Mouse (Mus musculus) lung, postnatal 0 days (tissue): ENCODE results near the gene Slc4a1. TPM values are rescaled to one million over a fixed set of nuclear protein-coding genes. Genes with fewer than 3 reads are reported as not detected.

Source experiments
- ATAC-seq: fragments of 200-750 bp; cut with Nextera tagmentation; 2 replicates; pipeline ENCODE4 v1.8.0; 2017; ENCODE audit warnings: moderate library complexity
- DNase-seq: peaks from one replicate; pipeline ENCODE4 v3.0.0-alpha.2; 2016; ENCODE audit warnings: low spot score
- H3K27ac ChIP-seq: fragments of 300-500 bp; sonication (generic); 2 replicates; pipeline ENCODE4 v1.5.1; 2014; ENCODE audit warnings: antibody characterized with exemption, mild to moderate bottlenecking, low read length, mixed read lengths
- H3K27me3 ChIP-seq: fragments of 300-500 bp; sonication (generic); replicated peaks from 2 replicates; pipeline ENCODE4 v1.6.1; 2014; ENCODE audit warnings: low read length, mixed read lengths; ENCODE audit not compliant: insufficient read depth
- H3K36me3 ChIP-seq: fragments of 300-500 bp; sonication (generic); 2 replicates; pipeline ENCODE4 v1.6.1; 2014; ENCODE audit warnings: low read length, mixed read lengths; ENCODE audit not compliant: insufficient read depth
- H3K4me1 ChIP-seq: fragments of 300-500 bp; sonication (generic); 2 replicates; pipeline ENCODE4 v1.6.1; 2014; ENCODE audit warnings: antibody characterized with exemption, low read depth, low read length, mixed read lengths; ENCODE audit not compliant: insufficient read depth
- H3K4me2 ChIP-seq: fragments of 300-500 bp; sonication (generic); replicated peaks from 2 replicates; pipeline ENCODE4 v1.6.1; 2014; ENCODE audit warnings: low read depth, mild to moderate bottlenecking, low read length, moderate library complexity, mixed read lengths
- H3K4me3 ChIP-seq: fragments of 300-500 bp; sonication (generic); 2 replicates; pipeline ENCODE4 v1.5.1; 2014; ENCODE audit warnings: low read depth, low read length
- H3K9ac ChIP-seq: fragments of 300-500 bp; sonication (generic); replicated peaks from 2 replicates; pipeline ENCODE4 v1.6.1; 2014; ENCODE audit warnings: low read depth, mild to moderate bottlenecking
- H3K9me3 ChIP-seq: fragments of 300-500 bp; sonication (generic); 2 replicates; pipeline ENCODE4 v1.6.1; 2016; ENCODE audit warnings: low read length, mixed read lengths
- CTCF ChIP-seq: IDR thresholded peaks from 2 replicates; pipeline ENCODE4 v1.5.1; 2016; ENCODE audit warnings: antibody characterized with exemption, mild to moderate bottlenecking
- EP300 ChIP-seq: IDR thresholded peaks from 2 replicates; pipeline ENCODE4 v1.6.1; 2016; ENCODE audit warnings: antibody characterized with exemption, mild to moderate bottlenecking, control low read depth
- WGBS: fragments of 180-500 bp; shearing (Covaris S2); extraction: QIAGEN DNeasy Blood & Tissue Kit; methylation state at CpG from one replicate; pipeline ENCODE4 v1.1.7; 2014; 5-methylcytosine and 5-hydroxymethylcytosine counted together
- polyA plus RNA-seq: library from polyadenylated mRNA; unstranded; fragments of >200 nt; fragmentation: Nextera tagmentation; extraction: Ambion mirVana; gene quantifications from 2 replicates; pipeline ENCODE4 v1.2.1, GENCODE M21; 2015

Slc4a1 gene
- polyA plus RNA-seq, 1 experiment from 2014 or later: 9.8 TPM

DNA sequence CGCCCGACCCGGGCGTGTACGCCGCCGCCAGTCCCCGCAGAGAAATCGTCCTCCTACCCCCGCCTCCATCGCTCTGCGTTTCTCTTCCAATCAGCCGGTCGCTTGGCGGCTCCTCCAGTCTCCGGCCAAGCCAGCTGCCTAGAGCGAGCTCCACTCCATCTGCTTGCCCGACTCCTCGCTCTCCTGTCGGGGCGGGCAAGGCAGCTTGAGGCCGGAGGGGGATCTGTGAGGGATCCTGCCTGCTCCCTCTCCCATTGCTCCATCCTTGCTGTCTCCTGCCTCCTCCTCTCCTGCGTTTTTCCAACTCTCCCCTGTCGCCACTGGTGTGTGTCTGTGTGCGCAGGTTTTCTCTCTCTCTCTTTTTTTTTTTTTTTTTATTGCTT is 46.6 kb downstream of the Slc4a1 start, which contains the start of gene Ubtf:
Gene Ubtf (minus strand): TSS at position 333 of the 383 bp plus-strand sequence.
- H3K4me3 ChIP-seq: peak within 1 kb of the TSS; percentile 99
- 0 out of 2 replicates have a peak, but pooled peaks cover under 1% of the 10 kb centered on the region for H3K36me3 ChIP-seq
- peak; percentile 92 for DNase-seq
- H3K9me3 ChIP-seq: no peaks in the 10 kb centered on the region
- H3K27ac ChIP-seq: peak within 1 kb of the TSS; percentile 99
- peak; percentile 5 for ATAC-seq
- H3K4me1 ChIP-seq: peaks cover 3% of the 10 kb centered on the region; the same call in 1 of the 2 replicates
- 0% methylated on average over 25 of the region's 25 CpGs for WGBS
- TF ChIP-seq EP300 (no peak), CTCF (0 out of 2 replicates have a peak, but pooled peaks have one; percentile 2)
- H3K27me3 ChIP-seq: no peaks in the 10 kb centered on the region
- peak within 1 kb of the TSS; percentile 69 for H3K4me2 ChIP-seq
- H3K9ac ChIP-seq: peak within 1 kb of the TSS; percentile 98

- Histone ChIP-seq H3K36me3 (peaks cover 7% of the 10 kb centered on the region; the same call in 1 of the 2 replicates), H3K4me2 (peak overlapping the region; percentile 69), H3K4me1 (peaks cover 3% of the 10 kb centered on the region; the same call in 1 of the 2 replicates), H3K27ac (peak overlapping the region; percentile 99), H3K9me3 (no peaks in the 10 kb centered on the region), H3K27me3 (no peaks in the 10 kb centered on the region), H3K4me3 (peak overlapping the region; percentile 99), H3K9ac (peak overlapping the region; percentile 98)
- WGBS: under 1% methylated on average over 54 of the region's 84 CpGs
- TF ChIP-seq CTCF: no peak
- no peak for TF ChIP-seq EP300
- ATAC-seq (peak; percentile 18), DNase-seq (peak; percentile 74)
These were observed 47.2 kb downstream of the Slc4a1 start for GRCm38 (mm10) chr11:102318576-102319409.

- Histone ChIP-seq H3K4me1 (peaks cover 3% of the 10 kb centered on the region; the same call in 1 of the 2 replicates), H3K4me2 (peak overlapping the region; percentile 69), H3K27me3 (no peaks in the 10 kb centered on the region), H3K27ac (peak overlapping the region; percentile 99), H3K4me3 (peak overlapping the region; percentile 99), H3K9ac (peak overlapping the region; percentile 98), H3K36me3 (peaks cover 14% of the 10 kb centered on the region; the same call in 1 of the 2 replicates), H3K9me3 (no peaks in the 10 kb centered on the region)
- no peak for TF ChIP-seq CTCF
- TF ChIP-seq EP300: no peak
- 4% methylated on average over 48 of the region's 77 CpGs for WGBS
- ATAC-seq: peak; percentile 63
- DNase-seq: peak; percentile 94
These were observed 48.0 kb downstream of the Slc4a1 start for GRCm38 (mm10) chr11:102317901-102318575.

DNA sequence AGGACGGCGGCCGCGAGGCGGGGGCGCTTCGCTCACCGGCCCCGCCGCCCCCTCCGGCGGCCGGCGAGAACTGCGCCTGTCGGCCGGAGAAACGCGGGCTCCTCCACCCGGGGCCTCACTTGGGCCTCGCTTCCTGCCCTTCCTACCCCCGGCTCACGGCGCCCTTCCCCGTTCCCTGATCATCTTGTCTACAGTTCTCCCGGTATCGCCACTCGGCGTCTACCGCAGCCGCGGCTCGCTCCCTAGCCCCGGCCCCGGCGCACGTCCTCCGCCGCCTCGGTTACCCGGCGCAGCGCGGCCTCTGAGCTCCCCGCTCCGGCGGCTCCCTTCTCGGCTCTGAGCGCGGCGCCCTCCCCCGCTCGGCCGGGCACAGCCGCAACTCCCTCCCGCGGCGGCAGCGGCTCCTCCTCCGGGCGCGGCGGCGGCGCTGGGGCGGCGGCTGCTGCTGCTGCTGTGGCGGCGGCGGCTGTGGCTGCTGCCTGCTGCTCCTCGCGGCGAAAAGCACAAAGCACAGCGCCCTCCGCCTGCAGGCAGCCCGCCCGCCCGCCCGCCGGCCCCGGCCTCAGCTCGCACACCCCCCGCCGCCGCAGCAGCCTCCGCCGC is 48.6 kb downstream of the Slc4a1 start:
- peaks cover 3% of the 10 kb centered on the region; the same call in 1 of the 2 replicates for H3K4me1 ChIP-seq
- peaks cover 18% of the 10 kb centered on the region; the same call in 1 of the 2 replicates for H3K36me3 ChIP-seq
- peak; percentile 35 for TF ChIP-seq CTCF
- TF ChIP-seq EP300: no peak
- H3K27me3 ChIP-seq: no peaks in the 10 kb centered on the region
- 0% methylated on average over 28 of the region's 87 CpGs for WGBS
- ATAC-seq (peak; percentile 42), DNase-seq (peak; percentile 80)
- no peaks in the 10 kb centered on the region for H3K9me3 ChIP-seq
- peak overlapping the region; percentile 99 for H3K4me3 ChIP-seq
- peak overlapping the region; percentile 99 for H3K27ac ChIP-seq
- peak overlapping the region; percentile 69 for H3K4me2 ChIP-seq
- H3K9ac ChIP-seq: peak overlapping the region; percentile 98

DNA sequence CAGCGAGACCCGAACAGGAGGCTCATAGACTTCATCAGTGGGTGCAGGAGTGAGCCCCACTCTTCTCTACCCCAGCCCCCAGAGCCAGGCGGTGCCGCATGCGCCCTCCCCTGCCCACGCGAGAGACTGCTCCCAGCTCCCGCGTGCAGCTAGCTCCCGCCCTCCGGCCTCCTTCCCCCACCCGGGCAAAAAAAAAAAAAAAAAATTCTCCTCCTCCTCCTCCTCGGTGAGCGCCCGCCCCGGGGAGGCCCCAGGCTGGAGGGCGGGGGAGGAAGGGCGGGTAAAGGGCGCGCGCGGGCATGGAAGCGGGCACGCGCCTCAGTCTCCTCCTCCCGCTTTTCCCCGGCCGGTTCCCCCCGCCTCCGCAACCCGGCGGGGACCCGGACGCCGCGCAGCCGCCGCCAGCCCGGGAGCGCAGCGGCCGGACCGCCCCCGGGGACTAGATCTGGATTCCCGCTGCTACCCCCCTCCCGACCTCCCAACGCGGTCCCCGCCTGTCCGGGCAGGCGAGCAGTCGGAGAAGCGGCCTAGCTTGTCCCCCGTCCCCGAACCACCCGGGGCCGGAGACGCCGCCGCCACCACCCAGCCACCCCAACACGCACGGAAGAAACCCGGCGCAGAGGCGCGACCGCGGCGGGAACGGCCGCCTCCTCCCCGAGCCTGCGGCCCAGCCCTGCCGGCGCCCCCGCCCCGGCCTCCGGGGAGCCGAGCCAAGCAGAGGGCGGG is 49.3 kb downstream of the Slc4a1 start:
- peak overlapping the region; percentile 69 for H3K4me2 ChIP-seq
- ATAC-seq (peak; percentile 43), DNase-seq (peak; percentile 94)
- peak overlapping the region; percentile 99 for H3K27ac ChIP-seq
- peak overlapping the region; percentile 98 for H3K9ac ChIP-seq
- WGBS: 3% methylated on average over 16 of the region's 80 CpGs
- TF ChIP-seq CTCF: peak; percentile 8
- no peak for TF ChIP-seq EP300
- no peaks in the 10 kb centered on the region for H3K27me3 ChIP-seq
- peak overlapping the region; percentile 99 for H3K4me3 ChIP-seq
- H3K4me1 ChIP-seq: peaks cover 3% of the 10 kb centered on the region; the same call in 1 of the 2 replicates
- peaks cover 18% of the 10 kb centered on the region; the same call in 1 of the 2 replicates for H3K36me3 ChIP-seq
- no peaks in the 10 kb centered on the region for H3K9me3 ChIP-seq
